Mouse (Mus musculus): ENCODE measurements around the gene Car15. TPM values are rescaled to one million over a fixed set of nuclear protein-coding genes. Genes with fewer than 3 reads are reported as not detected.

Gene Car15
- total and polyA plus RNA-seq, 2 experiments from 2014 or later = 1.9 to 7.0 TPM

GRCm38 (mm10) chr16:17851331-17851730, 13.2 kb upstream of the Car15 start:
- H3K9ac ChIP-seq (replicated peaks; ENCODE audit: low read length) = no peak overlapping the region
- H3K4me1 ChIP-seq (ENCODE audit: insufficient read depth, low read length) = no peaks in the 10 kb centered on the region
- no peak overlapping the region for H3K4me3 ChIP-seq (ENCODE audit: low read length)
- peaks cover 55% of the 10 kb centered on the region for H3K36me3 ChIP-seq (ENCODE audit: insufficient read depth, low read length)
- H3K9me3 ChIP-seq (ENCODE audit: low read length) = no peaks in the 10 kb centered on the region
- WGBS = 88% methylated on average over 5 of the region's 5 CpGs
- ATAC-seq (no peak), DNase-seq (ENCODE audit: low spot score) (no peak)
- no peak overlapping the region for H3K4me2 ChIP-seq (ENCODE audit: low read depth, low read length)
- no peak overlapping the region for H3K27ac ChIP-seq
- TF ChIP-seq CTCF (IDR thresholded peaks at IDR 0.05; ENCODE audit: low read depth) = no peak
- no peaks in the 10 kb centered on the region for H3K27me3 ChIP-seq (ENCODE audit: insufficient read depth, low read length)

- H3K4me2 ChIP-seq (ENCODE audit: low read depth, low read length) = no peak overlapping the region
- DNase-seq (ENCODE audit: low spot score) (no peak), ATAC-seq (no peak)
- no peaks in the 10 kb centered on the region for H3K9me3 ChIP-seq (ENCODE audit: low read length)
- no peak overlapping the region for H3K9ac ChIP-seq (replicated peaks; ENCODE audit: low read length)
- peaks cover 60% of the 10 kb centered on the region for H3K36me3 ChIP-seq (ENCODE audit: insufficient read depth, low read length)
- H3K4me3 ChIP-seq (ENCODE audit: low read length) = no peak overlapping the region
- TF ChIP-seq CTCF (IDR thresholded peaks at IDR 0.05; ENCODE audit: low read depth) = no peak
- H3K27me3 ChIP-seq (ENCODE audit: insufficient read depth, low read length) = no peaks in the 10 kb centered on the region
- WGBS = 86% methylated on average over 6 of the region's 6 CpGs
- no peak overlapping the region for H3K27ac ChIP-seq
- H3K4me1 ChIP-seq (ENCODE audit: insufficient read depth, low read length) = no peaks in the 10 kb centered on the region
These were observed 11.3 kb upstream of the Car15 start for GRCm38 (mm10) chr16:17849486-17849885.

DNA sequence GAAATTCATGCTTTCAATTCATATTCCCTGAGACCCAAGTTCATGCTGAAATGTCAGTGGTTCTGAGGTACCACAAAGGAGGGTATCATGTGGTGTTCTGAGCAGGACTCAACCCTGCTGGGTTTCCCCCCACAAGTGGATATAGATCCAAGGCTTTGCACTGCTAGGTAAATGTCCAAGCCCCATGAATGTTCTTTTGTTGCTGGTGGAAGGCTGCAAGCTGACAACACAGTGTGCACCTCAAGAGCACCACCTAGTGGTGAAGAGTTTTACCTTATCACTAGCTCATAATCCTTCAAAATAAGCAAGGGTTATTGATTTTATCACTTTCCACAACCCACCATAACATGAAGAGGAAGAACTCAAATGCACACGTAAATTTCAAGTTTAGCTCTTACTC, 10.8 kb upstream of the Car15 start:
- no peaks in the 10 kb centered on the region for H3K9me3 ChIP-seq (ENCODE audit: low read length)
- WGBS = 32% methylated on average over 1 of the region's 1 CpGs
- DNase-seq (ENCODE audit: low spot score) (peak; percentile 92), ATAC-seq (peak; percentile 66)
- H3K36me3 ChIP-seq (ENCODE audit: insufficient read depth, low read length) = peaks cover 60% of the 10 kb centered on the region
- no peaks in the 10 kb centered on the region for H3K4me1 ChIP-seq (ENCODE audit: insufficient read depth, low read length)
- no peak overlapping the region for H3K4me3 ChIP-seq (ENCODE audit: low read length)
- no peak overlapping the region for H3K9ac ChIP-seq (replicated peaks; ENCODE audit: low read length)
- TF ChIP-seq CTCF (IDR thresholded peaks at IDR 0.05; ENCODE audit: low read depth) = peak; percentile 91
- peak overlapping the region; percentile 8; the same call in 1 of the 2 replicates for H3K27ac ChIP-seq
- H3K4me2 ChIP-seq (ENCODE audit: low read depth, low read length) = no peak overlapping the region
- no peaks in the 10 kb centered on the region for H3K27me3 ChIP-seq (ENCODE audit: insufficient read depth, low read length)

DNA sequence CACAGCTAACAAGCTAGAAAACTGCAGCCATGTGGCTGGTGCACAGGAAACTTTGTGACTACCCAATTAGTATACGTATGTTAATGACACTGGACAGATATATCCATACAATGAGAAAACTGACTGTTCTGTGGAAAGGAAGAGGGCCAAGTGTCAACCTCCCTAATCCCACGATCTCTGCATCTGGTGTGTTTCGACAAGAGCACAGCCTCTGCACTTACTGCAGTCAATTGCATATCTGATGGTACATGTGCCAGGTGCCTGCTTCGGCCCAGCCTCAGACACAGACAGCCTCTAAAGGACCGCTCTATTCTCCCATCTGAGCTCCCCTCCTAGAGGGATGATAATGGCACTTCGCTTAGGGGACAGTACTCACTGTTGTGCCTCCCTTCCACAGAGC, 10.3 kb upstream of the Car15 start:
- peak overlapping the region; percentile 8; the same call in 1 of the 2 replicates for H3K27ac ChIP-seq
- 93% methylated on average over 6 of the region's 6 CpGs for WGBS

GRCm38 (mm10) chr16:17843701-17844365, 5.7 kb upstream of the Car15 start:
- Histone ChIP-seq H3K9me3 (ENCODE audit: low read length) (no peaks in the 10 kb centered on the region), H3K4me2 (ENCODE audit: low read depth, low read length) (no peak overlapping the region), H3K9ac (replicated peaks; ENCODE audit: low read length) (no peak overlapping the region), H3K4me3 (ENCODE audit: low read length) (no peak overlapping the region), H3K27me3 (ENCODE audit: insufficient read depth, low read length) (no peaks in the 10 kb centered on the region), H3K4me1 (ENCODE audit: insufficient read depth, low read length) (no peaks in the 10 kb centered on the region), H3K27ac (no peak overlapping the region), H3K36me3 (ENCODE audit: insufficient read depth, low read length) (peaks cover 65% of the 10 kb centered on the region)
- DNase-seq (ENCODE audit: low spot score) = no peak
- ATAC-seq = no peak
- WGBS = 72% methylated on average over 10 of the region's 10 CpGs
- no peak for TF ChIP-seq CTCF (IDR thresholded peaks at IDR 0.05; ENCODE audit: low read depth)

More for the DNA sequence above, 10.3 kb upstream of the Car15 start:
- no peaks in the 10 kb centered on the region for H3K9me3 ChIP-seq (ENCODE audit: low read length)
- no peak for TF ChIP-seq CTCF (IDR thresholded peaks at IDR 0.05; ENCODE audit: low read depth)
- peaks cover 60% of the 10 kb centered on the region for H3K36me3 ChIP-seq (ENCODE audit: insufficient read depth, low read length)
- no peak for DNase-seq (ENCODE audit: low spot score)
- no peaks in the 10 kb centered on the region for H3K27me3 ChIP-seq (ENCODE audit: insufficient read depth, low read length)
- H3K9ac ChIP-seq (replicated peaks; ENCODE audit: low read length) = no peak overlapping the region
- no peaks in the 10 kb centered on the region for H3K4me1 ChIP-seq (ENCODE audit: insufficient read depth, low read length)
- ATAC-seq = no peak
- no peak overlapping the region for H3K4me3 ChIP-seq (ENCODE audit: low read length)
- H3K4me2 ChIP-seq (ENCODE audit: low read depth, low read length) = no peak overlapping the region

DNA sequence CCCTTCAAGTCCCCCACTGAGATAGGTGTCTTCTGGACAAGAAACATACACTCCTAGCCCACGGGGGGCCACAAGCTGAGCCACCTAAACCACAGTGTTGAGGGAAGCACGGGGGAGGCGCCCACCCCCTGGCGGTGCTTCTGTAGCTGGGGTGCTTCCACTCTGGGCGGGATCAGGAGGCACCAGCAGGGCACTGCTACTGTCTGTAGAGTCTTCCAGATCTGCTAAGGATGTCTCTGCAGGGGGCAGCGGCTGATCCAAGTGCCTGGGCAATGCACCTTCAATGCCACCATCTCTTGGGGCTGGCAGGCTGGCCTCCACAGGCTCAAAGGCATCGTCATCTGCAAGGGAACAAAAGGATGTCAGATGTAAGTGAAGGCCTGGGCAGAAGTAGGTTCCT, 4.3 kb upstream of the Car15 start:
- Histone ChIP-seq H3K27me3 (ENCODE audit: insufficient read depth, low read length) (no peaks in the 10 kb centered on the region), H3K36me3 (ENCODE audit: insufficient read depth, low read length) (peaks cover 65% of the 10 kb centered on the region), H3K4me3 (ENCODE audit: low read length) (no peak overlapping the region), H3K4me2 (ENCODE audit: low read depth, low read length) (no peak overlapping the region), H3K9ac (replicated peaks; ENCODE audit: low read length) (no peak overlapping the region), H3K4me1 (ENCODE audit: insufficient read depth, low read length) (no peaks in the 10 kb centered on the region), H3K27ac (no peak overlapping the region), H3K9me3 (ENCODE audit: low read length) (no peaks in the 10 kb centered on the region)
- no peak for TF ChIP-seq CTCF (IDR thresholded peaks at IDR 0.05; ENCODE audit: low read depth)
- 93% methylated on average over 7 of the region's 7 CpGs for WGBS
- no peak for DNase-seq (ENCODE audit: low spot score)
- no peak for ATAC-seq

- H3K27me3 ChIP-seq (ENCODE audit: insufficient read depth, low read length) = peaks cover 4% of the 10 kb centered on the region; the same call in 1 of the 2 replicates
- WGBS = 78% methylated on average over 4 of the region's 4 CpGs
- H3K36me3 ChIP-seq (ENCODE audit: insufficient read depth, low read length) = peaks cover 40% of the 10 kb centered on the region
- H3K4me3 ChIP-seq (ENCODE audit: low read length) = no peak overlapping the region
- no peak for TF ChIP-seq CTCF (IDR thresholded peaks at IDR 0.05; ENCODE audit: low read depth)
- H3K4me1 ChIP-seq (ENCODE audit: insufficient read depth, low read length) = 0 out of 2 replicates have a peak, but pooled peaks cover under 1% of the 10 kb centered on the region
- no peak overlapping the region for H3K4me2 ChIP-seq (ENCODE audit: low read depth, low read length)
- no peak overlapping the region for H3K9ac ChIP-seq (replicated peaks; ENCODE audit: low read length)
- DNase-seq (ENCODE audit: low spot score) (no peak), ATAC-seq (no peak)
- no peaks in the 10 kb centered on the region for H3K9me3 ChIP-seq (ENCODE audit: low read length)
- no peak overlapping the region for H3K27ac ChIP-seq
These were observed 1.8 kb upstream of the Car15 start for GRCm38 (mm10) chr16:17839976-17840375.

All from hindbrain, postnatal 0 days (tissue).